Mouse (Mus musculus) lung, adult 2 months (tissue): Measurements from ENCODE around the gene E2f3.

Source experiments
- CTCF ChIP-seq: fragments of 200-500 bp; IDR thresholded peaks from 2 replicates; pipeline ENCODE4 v1.5.1; 2011; ENCODE audit warnings: mild to moderate bottlenecking, low read length, control low read depth; ENCODE audit not compliant: insufficient read depth
- POLR2A ChIP-seq: fragments of 200-500 bp; IDR thresholded peaks from 2 replicates; pipeline ENCODE4 v1.6.1; 2011; ENCODE audit warnings: low read depth, mild to moderate bottlenecking, control low read depth, low read length, borderline replicate concordance; ENCODE audit errors: extremely low read depth

- TF ChIP-seq CTCF = no peak
- no peak for TF ChIP-seq POLR2A
These were observed 73.6 kb downstream of the E2f3 start for GRCm38 (mm10) chr13:29912251-29912650.
